Mouse (Mus musculus) midbrain, embryonic 14.5 days (tissue): Measurements from ENCODE around the gene Nmrk2. TPM values are rescaled to one million over a fixed set of nuclear protein-coding genes. Genes with fewer than 3 reads are reported as not detected.

Source experiments
- ATAC-seq: fragments of 200-750 bp; cut with Nextera tagmentation; 2 replicates; pipeline ENCODE4 v1.8.0; 2017; ENCODE audit warnings: moderate number of reproducible peaks, moderate library complexity; ENCODE audit not compliant: low FRiP score, low TSS enrichment
- DNase-seq: peaks from one replicate; pipeline ENCODE4 v3.0.0-alpha.2; 2015
- H3K27ac ChIP-seq: fragments of 300-500 bp; sonication (generic); replicated peaks from 2 replicates; pipeline ENCODE4 v1.5.1; 2014; ENCODE audit warnings: mild to moderate bottlenecking, low read depth, low read length, moderate library complexity
- H3K27me3 ChIP-seq: fragments of 300-500 bp; sonication (generic); 2 replicates; pipeline ENCODE4 v1.6.1; 2014; ENCODE audit warnings: low read length, control low read depth, mixed read lengths; ENCODE audit not compliant: control insufficient read depth, insufficient read depth
- H3K36me3 ChIP-seq: fragments of 300-500 bp; sonication (generic); 2 replicates; pipeline ENCODE4 v1.6.1; 2014; ENCODE audit warnings: low read length, control low read depth; ENCODE audit not compliant: control insufficient read depth, insufficient read depth
- H3K4me1 ChIP-seq: fragments of 300-500 bp; sonication (generic); 2 replicates; pipeline ENCODE4 v1.6.1; 2014; ENCODE audit warnings: mild to moderate bottlenecking, antibody characterized with exemption, low read length, control low read depth; ENCODE audit not compliant: control insufficient read depth, insufficient read depth
- H3K4me2 ChIP-seq: fragments of 300-500 bp; sonication (generic); 2 replicates; pipeline ENCODE4 v1.6.1; 2014; ENCODE audit warnings: mild to moderate bottlenecking, low read length, moderate library complexity
- H3K4me3 ChIP-seq: fragments of 300-500 bp; sonication (generic); replicated peaks from 2 replicates; pipeline ENCODE4 v1.5.1; 2014; ENCODE audit warnings: low read depth, low read length
- H3K9ac ChIP-seq: fragments of 300-500 bp; sonication (generic); replicated peaks from 2 replicates; pipeline ENCODE4 v1.6.1; 2014; ENCODE audit warnings: mild to moderate bottlenecking, low read length, moderate library complexity
- H3K9me3 ChIP-seq: fragments of 300-500 bp; sonication (generic); 2 replicates; pipeline ENCODE4 v1.6.1; 2016; ENCODE audit warnings: low read length, control low read depth, mixed read lengths; ENCODE audit not compliant: control insufficient read depth
- WGBS: fragments of 180-500 bp; shearing (Covaris S2); extraction: QIAGEN DNeasy Blood & Tissue Kit; methylation state at CpG from one replicate; pipeline ENCODE4 v1.1.7; 2014; 5-methylcytosine and 5-hydroxymethylcytosine counted together
- polyA plus RNA-seq: library from polyadenylated mRNA; unstranded; fragments of >200 nt; fragmentation: Nextera tagmentation; extraction: Ambion mirVana; gene quantifications from 2 replicates; pipeline ENCODE4 v1.2.1, GENCODE M21; 2014

Gene Nmrk2
- polyA plus RNA-seq, 1 experiment from 2014 or later = not detected

GRCm38 (mm10) chr10:81238618-81239017 is 36.8 kb upstream of the Nmrk2 start:
- no peaks in the 10 kb centered on the region for H3K9me3 ChIP-seq
- 84% methylated on average over 2 of the region's 2 CpGs for WGBS
- H3K4me1 ChIP-seq = peaks cover 4% of the 10 kb centered on the region
- H3K4me2 ChIP-seq = no peak overlapping the region
- DNase-seq = no peak
- H3K9ac ChIP-seq = no peak overlapping the region
- no peak for ATAC-seq
- no peak overlapping the region for H3K4me3 ChIP-seq
- peaks cover 17% of the 10 kb centered on the region; the same call in 1 of the 2 replicates for H3K27me3 ChIP-seq
- no peak overlapping the region for H3K27ac ChIP-seq
- no peaks in the 10 kb centered on the region for H3K36me3 ChIP-seq

GRCm38 (mm10) chr10:81236471-81237268 is 34.8 kb upstream of the Nmrk2 start:
- H3K4me2 ChIP-seq = no peak overlapping the region
- no peak overlapping the region for H3K4me3 ChIP-seq
- H3K4me1 ChIP-seq = peaks cover 8% of the 10 kb centered on the region
- ATAC-seq (no peak), DNase-seq (no peak)
- H3K9me3 ChIP-seq = no peaks in the 10 kb centered on the region
- no peak overlapping the region for H3K27ac ChIP-seq
- no peaks in the 10 kb centered on the region for H3K36me3 ChIP-seq
- H3K9ac ChIP-seq = no peak overlapping the region; the same call in 1 of the 2 replicates
- WGBS = 86% methylated on average over 12 of the region's 12 CpGs
- H3K27me3 ChIP-seq = peaks cover 17% of the 10 kb centered on the region; the same call in 1 of the 2 replicates

- Histone ChIP-seq H3K4me3 (no peak overlapping the region), H3K4me1 (peaks cover 20% of the 10 kb centered on the region), H3K27me3 (peaks cover 4% of the 10 kb centered on the region; the same call in 1 of the 2 replicates), H3K9ac (no peak overlapping the region), H3K9me3 (no peaks in the 10 kb centered on the region), H3K4me2 (no peak overlapping the region), H3K27ac (no peak overlapping the region), H3K36me3 (0 out of 2 replicates have a peak, but pooled peaks cover under 1% of the 10 kb centered on the region)
- ATAC-seq = no peak
- no peak for DNase-seq
- WGBS = 82% methylated on average over 6 of the region's 6 CpGs
Measured at GRCm38 (mm10) chr10:81234206-81234605, 32.4 kb upstream of the Nmrk2 start.

GRCm38 (mm10) chr10:81233226-81233585 is 31.4 kb upstream of the Nmrk2 start:
- no peaks in the 10 kb centered on the region for H3K27me3 ChIP-seq
- no peaks in the 10 kb centered on the region for H3K9me3 ChIP-seq
- H3K4me3 ChIP-seq = peak overlapping the region; percentile 65
- H3K4me1 ChIP-seq = peaks cover 30% of the 10 kb centered on the region
- H3K9ac ChIP-seq = peak overlapping the region; percentile 78
- peak overlapping the region; percentile 41; the same call in 1 of the 2 replicates for H3K27ac ChIP-seq
- ATAC-seq (peak; percentile 47), DNase-seq (no peak)
- peaks cover 6% of the 10 kb centered on the region; the same call in 1 of the 2 replicates for H3K36me3 ChIP-seq
- WGBS = 2% methylated on average over 26 of the region's 28 CpGs
- peak overlapping the region; percentile 69 for H3K4me2 ChIP-seq

GRCm38 (mm10) chr10:81232580-81233225 is 30.9 kb upstream of the Nmrk2 start, which contains the start of gene Zfr2:
Gene Zfr2, plus strand, starts transcription at chr10:81233155.
- Histone ChIP-seq H3K27me3 (no peaks in the 10 kb centered on the region), H3K27ac (peak within 1 kb of the TSS; percentile 41; the same call in 1 of the 2 replicates), H3K36me3 (peaks cover 6% of the 10 kb centered on the region; the same call in 1 of the 2 replicates), H3K4me2 (peak within 1 kb of the TSS; percentile 69), H3K4me1 (peaks cover 34% of the 10 kb centered on the region), H3K9ac (peak within 1 kb of the TSS; percentile 78), H3K9me3 (no peaks in the 10 kb centered on the region), H3K4me3 (peak within 1 kb of the TSS; percentile 65)
- DNase-seq (peak; percentile 91), ATAC-seq (peak; percentile 74)
- 9% methylated on average over 29 of the region's 29 CpGs for WGBS

GRCm38 (mm10) chr10:81231436-81231835 is 29.6 kb upstream of the Nmrk2 start:
- peak overlapping the region; percentile 85; the same call in 1 of the 2 replicates for H3K4me3 ChIP-seq
- DNase-seq (no peak), ATAC-seq (no peak)
- peaks cover 34% of the 10 kb centered on the region for H3K4me1 ChIP-seq
- no peaks in the 10 kb centered on the region for H3K27me3 ChIP-seq
- peak overlapping the region; percentile 42; the same call in 1 of the 2 replicates for H3K9ac ChIP-seq
- peak overlapping the region; percentile 92 for H3K27ac ChIP-seq
- peaks cover 6% of the 10 kb centered on the region; the same call in 1 of the 2 replicates for H3K36me3 ChIP-seq
- WGBS = 43% methylated on average over 7 of the region's 7 CpGs
- H3K9me3 ChIP-seq = no peaks in the 10 kb centered on the region
- peak overlapping the region; percentile 77 for H3K4me2 ChIP-seq

GRCm38 (mm10) chr10:81230438-81231332 is 28.8 kb upstream of the Nmrk2 start, which contains the start of gene Atcay:
Gene Atcay, minus strand, starts transcription at chr10:81230833.
- peak within 1 kb of the TSS; percentile 92 for H3K27ac ChIP-seq
- H3K4me1 ChIP-seq = peaks cover 34% of the 10 kb centered on the region
- peak within 1 kb of the TSS; percentile 77 for H3K4me2 ChIP-seq
- peak within 1 kb of the TSS; percentile 88 for H3K9ac ChIP-seq
- H3K9me3 ChIP-seq = no peaks in the 10 kb centered on the region
- peak within 1 kb of the TSS; percentile 85 for H3K4me3 ChIP-seq
- DNase-seq (peak; percentile 92), ATAC-seq (peak; percentile 92)
- H3K27me3 ChIP-seq = no peaks in the 10 kb centered on the region
- WGBS = 2% methylated on average over 27 of the region's 27 CpGs
- H3K36me3 ChIP-seq = peaks cover 9% of the 10 kb centered on the region
